Mouse (Mus musculus): ENCODE measurements around the gene Pdzk1ip1.

The Pdzk1ip1 gene

DNA sequence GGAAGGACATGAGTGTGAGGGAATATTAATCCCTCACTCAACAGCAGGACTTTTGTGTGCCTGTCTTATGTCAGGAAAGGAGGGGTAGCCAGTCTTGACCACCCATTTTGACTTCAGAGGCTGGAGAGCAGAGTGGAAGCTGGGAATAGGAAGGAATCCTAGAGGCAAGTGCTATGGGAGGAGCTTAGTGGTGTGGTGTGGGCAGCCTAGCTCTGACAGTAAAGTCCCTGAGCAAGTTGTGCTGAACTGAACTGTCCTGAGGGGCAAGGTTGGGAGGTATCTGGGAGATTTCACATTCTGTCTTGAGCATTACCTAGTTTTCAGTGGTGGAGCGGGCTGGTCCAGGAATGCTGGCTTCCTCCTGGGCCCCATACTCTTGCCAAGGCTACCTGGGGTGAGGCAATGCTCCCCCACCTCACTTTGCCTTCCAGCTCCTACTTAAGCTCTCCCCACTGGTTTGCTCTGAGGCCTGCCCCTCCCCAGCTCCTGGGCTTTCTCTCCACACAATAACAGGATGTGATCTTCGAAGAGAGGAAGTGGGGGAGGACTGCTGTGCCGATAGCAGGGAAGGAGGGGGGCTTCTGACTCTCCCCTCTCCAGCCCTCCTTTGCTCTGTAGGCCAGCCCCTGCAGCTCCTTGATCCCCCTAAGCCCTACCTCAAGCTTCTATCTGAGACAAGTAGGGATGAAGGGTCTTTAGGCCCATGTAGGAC is 13.1 kb upstream of the Pdzk1ip1 start:
- DNase-seq (ENCODE audit: low spot score in 2 of 2), result no peak

DNA sequence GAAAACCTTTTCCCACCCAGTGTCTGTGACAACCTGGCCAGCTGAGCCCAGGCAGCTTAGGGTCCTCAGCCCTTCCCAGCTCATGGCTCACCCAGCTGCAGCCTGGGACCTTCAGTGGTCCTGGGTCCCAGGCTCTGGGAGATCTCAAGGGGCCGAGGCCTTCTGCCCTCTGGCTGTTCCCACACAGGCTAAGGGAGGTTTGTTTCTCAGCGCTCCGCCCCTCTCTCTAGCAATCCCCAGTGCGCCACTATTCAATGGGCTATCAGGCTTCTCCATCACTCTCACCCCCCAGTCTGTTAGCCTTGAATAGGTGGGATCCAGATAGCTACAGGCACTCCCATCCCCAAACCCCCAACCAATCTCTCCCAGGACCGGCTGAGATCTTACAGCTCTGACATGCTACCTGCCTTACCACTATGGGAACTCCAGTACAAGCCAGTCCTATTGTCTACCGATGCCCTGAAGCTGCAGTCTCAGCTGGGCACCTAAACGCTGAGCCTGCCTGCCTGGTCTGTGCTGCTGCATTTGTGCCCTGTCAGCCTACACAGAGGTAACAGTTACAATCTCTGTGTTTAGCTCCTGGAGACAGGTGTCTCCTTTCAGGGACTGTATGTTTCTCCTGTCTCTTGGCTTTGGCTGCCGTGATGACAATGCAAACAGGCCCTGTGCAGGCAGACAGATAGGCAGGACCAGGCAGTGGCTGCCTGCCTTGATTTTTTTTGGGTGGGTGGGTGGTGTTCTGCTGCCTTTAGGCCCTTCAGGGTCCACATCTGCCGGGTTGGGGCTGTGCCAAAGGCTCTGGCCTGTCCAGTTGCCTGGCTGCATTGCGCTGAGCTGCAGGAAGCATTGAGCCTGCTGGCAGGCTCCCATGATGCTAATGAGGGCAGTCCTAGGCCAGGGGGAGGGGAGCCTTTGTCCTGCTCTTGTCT is 9.4 kb upstream of the Pdzk1ip1 start:
- DNase-seq (ENCODE audit: low spot score in 2 of 2), result no peak

- DNase-seq (ENCODE audit: low spot score in 2 of 2), result no peak
Observed at GRCm38 (mm10) chr4:115079821-115080349, 8.6 kb upstream of the Pdzk1ip1 start.

GRCm38 (mm10) chr4:115083031-115083430 is 5.5 kb upstream of the Pdzk1ip1 start:
- no peak for DNase-seq (ENCODE audit: low spot score in 2 of 2)

DNA sequence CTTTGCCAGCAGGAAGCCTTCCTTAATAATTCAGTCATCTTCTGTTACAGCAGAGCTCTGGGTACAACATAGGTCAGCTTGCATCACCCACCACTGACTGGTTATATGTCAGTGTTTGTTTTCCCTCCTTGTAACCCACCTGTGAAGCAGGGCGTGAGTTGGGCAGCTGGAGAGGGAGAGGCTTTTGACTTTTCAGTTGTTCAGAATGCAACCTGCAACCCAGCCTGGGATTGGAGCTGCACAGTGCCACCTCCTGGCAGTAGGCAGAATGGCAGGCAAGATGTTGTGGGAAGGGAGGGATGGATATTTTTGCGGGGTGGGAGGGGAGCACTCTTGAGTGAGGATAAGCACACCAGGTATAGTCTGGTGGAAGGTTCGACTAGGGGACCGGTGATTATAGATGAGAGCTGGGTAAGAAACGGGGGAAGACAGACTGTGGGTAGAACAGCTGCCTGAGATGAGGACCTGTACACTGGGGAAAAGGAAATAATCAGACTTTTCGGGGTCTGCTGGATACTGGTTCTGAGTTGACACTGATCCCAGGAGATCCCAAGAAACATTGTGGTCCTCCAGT is 2.9 kb upstream of the Pdzk1ip1 start:
- no peak for DNase-seq (ENCODE audit: low spot score in 2 of 2)

- DNase-seq (ENCODE audit: low spot score in 2 of 2), result no peak
Observed at GRCm38 (mm10) chr4:115086257-115086656, 2.3 kb upstream of the Pdzk1ip1 start.

DNA sequence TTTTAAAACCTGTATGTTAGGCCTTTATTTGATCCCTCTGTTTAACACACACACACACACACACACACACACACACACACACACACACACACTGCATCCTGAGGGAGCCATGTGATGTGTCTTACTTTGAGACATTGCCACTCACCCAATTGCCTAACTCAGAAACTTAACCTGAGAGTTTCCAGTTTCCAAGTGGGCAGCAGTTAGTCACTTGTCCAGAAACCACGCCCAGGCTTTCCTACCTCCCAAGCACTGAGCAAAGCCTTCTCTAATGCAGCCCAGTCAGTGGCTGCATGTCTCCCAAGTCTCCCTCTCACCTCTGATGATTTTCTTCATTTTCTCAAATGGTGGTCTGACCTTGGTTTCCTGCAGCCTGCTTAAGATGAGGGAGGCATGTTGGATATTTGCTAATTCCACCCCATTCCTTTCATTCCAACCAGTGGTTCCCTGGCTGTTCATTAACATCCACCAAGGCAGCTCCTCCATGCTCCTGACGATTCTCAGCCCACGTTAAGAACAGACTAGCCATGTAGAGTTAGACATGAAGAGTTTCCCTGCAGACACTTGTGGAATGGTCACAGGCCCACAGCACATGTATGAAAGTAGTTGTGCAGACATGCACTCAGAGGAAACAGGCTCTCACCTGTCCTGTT is 1.6 kb upstream of the Pdzk1ip1 start:
- no peak for DNase-seq (ENCODE audit: low spot score in 2 of 2)

DNA sequence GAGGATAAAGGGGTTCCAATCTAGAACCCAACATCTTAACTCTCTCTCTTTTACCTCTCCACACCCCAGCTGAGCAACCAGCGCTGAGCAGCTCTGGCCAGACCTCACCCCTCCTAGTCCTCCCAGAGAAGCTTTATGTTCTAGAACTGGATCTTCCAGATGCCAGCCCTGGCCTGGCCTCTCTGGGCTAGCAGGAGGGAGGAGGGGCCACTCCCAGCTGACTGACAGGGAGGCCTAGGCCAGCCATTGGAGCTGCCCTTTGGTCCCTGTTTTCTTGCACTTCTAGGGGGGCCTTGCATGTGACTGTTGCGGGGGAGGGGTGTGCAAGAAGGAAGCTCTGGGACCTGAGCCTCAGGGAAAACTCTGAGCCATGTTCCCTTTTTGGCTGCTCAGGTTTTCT is 2.1 kb downstream of the Pdzk1ip1 start:
- no peak for DNase-seq (ENCODE audit: low spot score in 2 of 2)

DNA sequence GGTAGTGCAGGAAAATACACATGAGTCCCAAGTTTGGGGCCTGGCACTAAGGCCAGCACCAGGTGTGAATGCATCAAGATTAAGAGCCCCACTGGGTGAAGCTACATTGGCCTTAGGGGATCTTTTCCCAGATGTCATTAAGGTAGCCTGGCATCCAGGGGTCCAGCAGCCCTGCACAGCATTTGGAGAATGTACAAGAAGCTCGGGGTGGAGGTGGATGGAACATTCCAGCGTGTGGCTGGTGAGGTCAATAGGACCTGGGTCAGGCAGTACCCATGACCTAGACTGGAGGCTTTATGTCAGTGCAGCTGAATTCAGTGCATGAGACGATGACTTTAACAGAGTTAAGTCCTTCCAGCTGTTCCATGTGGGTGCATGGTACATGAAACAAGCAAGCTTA is 3.3 kb downstream of the Pdzk1ip1 start:
- DNase-seq (ENCODE audit: low spot score in 2 of 2), result no peak

DNA sequence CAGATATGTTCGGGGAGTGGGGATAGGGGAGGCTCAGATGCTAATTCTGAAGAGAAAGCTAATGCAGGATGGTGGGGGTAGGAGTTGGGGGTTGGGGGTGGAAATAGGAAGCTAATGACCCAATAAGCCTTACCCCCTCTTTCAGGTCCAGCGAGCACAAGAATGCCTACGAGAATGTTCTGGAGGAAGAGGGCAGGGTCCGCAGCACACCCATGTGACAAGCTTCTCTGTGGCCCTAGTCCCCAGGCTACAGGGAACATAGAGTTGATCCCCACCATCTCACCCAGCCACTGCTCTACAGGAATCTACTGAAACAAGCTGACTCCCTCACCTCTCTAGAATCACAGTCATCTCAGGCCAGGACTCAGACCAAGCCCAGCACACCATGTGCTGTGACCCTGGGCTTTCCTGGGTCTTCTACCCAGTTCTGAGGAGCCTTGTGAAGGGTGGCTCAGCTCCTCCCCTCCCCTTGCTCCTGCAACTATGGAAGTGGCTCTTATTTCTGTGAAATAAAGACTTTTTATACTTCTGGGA is 4.9 kb downstream of the Pdzk1ip1 start:
- DNase-seq (ENCODE audit: low spot score in 2 of 2), result no peak

DNA sequence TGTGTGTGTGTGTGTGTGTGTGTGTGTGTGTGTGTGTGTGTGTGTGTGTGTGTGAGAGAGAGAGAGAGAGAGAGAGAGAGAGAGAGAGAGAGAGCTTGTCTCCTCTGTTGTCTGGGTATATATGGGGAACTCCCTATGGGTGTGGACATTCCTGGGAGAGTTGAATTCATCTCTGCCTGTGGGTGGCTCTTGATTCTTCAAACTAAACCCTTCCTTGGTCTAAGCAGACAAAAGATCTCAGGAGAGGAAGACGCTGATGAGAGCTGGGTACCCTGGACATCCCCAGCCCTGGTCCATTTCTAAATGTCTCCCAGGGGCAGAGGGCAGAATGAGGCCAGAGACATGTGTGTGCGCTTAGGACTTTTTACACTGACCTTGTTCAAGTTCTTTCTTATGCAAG is 5.5 kb downstream of the Pdzk1ip1 start:
- no peak for DNase-seq (ENCODE audit: low spot score in 2 of 2)

DNA sequence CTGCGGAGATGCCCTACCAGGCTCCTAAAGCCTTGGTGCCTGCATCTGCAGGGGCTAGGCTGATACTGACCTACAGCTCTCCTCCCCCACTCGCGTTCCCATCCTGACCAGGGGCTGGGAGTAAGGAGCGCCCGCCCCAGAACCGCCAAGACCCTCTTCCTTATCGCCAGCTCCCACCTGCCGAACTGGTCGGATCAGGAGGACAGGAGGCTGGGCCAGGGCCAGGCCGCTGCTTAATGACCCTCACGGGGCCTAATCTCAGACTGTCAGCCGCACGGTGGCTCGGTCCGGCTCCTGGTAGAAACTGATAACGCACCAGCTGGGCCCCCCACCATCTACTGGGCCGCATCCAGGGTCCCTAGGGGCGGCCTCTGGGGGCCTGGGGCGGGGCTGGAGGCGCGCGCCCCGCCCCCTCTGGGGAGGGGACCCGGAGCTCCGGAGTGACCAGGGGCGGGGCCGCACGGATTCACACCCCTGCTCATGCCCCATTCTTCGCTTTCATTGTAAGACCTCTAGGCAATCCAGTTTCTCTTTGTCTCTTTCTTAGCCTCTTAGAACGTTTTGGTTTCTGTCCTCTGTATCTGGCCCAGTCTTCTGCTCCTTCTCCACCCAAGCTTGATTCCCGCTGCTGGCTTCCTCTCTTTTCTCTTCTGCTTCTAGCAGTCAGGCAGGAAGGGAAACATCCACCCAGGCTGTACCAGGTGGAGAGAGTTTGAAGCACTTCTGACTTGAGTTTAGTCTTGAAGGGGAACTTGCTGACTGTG is 7.3 kb downstream of the Pdzk1ip1 start:
- no peak for DNase-seq (ENCODE audit: low spot score in 2 of 2)

GRCm38 (mm10) chr4:115096435-115097145 is 8.1 kb downstream of the Pdzk1ip1 start:
- DNase-seq (ENCODE audit: low spot score in 2 of 2), result no peak

GRCm38 (mm10) chr4:115097146-115097496 is 8.6 kb downstream of the Pdzk1ip1 start:
- DNase-seq (ENCODE audit: low spot score in 2 of 2), result no peak

DNA sequence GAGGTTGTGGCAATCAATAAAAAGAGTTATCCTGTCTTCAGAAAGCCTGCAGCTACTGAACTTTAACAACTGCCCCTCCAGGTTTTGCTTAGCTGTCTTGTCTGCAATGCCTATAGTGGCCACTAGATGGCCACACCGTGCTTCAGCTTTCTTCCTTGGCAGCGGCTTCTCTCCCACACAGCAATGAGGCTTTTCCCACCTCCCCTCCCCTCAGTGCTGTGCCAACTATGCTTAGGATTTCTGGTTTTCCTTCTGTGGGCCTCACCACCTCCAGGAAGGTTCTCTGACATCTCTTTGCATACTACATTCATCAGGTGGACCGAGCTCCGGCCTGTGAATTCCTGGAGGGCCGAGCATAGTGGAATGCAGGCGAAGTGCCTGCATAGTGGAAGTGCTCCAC is 13.2 kb downstream of the Pdzk1ip1 start:
- DNase-seq (ENCODE audit: low spot score in 2 of 2), result peak; percentile 59 to 63

DNA sequence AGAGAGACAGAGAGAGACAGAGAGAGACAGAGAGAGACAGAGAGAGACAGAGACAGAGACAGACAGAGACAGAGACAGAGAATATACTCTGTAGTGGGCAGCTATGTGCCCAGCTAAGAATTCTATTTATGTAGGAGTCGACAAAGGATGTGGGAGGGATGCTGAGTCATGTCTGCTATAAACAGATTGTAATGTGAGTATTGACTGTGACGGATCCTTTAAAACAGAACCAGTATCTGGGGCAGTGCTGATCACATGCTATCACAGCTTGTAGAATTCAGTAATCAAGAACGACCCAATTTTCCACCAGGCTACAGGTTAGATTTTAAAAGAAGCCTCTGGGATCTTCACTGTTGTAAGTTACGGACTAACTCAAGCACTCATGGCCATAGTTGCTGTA is 15.0 kb downstream of the Pdzk1ip1 start:
- peak in 1 of 2 experiments; percentile 34 for DNase-seq (ENCODE audit: low spot score in 2 of 2)

GRCm38 (mm10) chr4:115111167-115111566 is 22.7 kb downstream of the Pdzk1ip1 start:
- no peak for DNase-seq (ENCODE audit: low spot score in 2 of 2)

DNA sequence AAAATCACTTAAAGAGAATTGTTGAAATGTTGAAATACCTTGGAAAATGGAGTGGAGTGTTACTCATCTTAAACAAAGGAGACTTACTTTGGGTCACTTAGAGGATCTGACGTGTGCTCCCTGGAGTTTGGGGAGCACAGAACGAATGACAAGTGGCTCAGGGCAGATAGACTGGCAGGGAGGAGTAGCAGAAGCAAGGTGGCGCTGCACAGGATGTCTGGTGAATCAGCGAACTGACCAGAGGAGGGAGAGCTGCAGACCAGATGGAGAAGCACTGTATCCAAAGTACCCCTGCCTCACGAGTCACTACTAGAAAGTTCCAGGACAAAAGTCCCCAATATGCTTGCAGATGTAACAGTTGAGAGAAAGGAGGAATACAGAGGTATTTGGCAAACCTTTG is 24.8 kb downstream of the Pdzk1ip1 start:
- DNase-seq (ENCODE audit: low spot score in 2 of 2), result no peak

GRCm38 (mm10) chr4:115119642-115120041 is 31.1 kb downstream of the Pdzk1ip1 start:
- no peak for DNase-seq (ENCODE audit: low spot score in 2 of 2)

DNA sequence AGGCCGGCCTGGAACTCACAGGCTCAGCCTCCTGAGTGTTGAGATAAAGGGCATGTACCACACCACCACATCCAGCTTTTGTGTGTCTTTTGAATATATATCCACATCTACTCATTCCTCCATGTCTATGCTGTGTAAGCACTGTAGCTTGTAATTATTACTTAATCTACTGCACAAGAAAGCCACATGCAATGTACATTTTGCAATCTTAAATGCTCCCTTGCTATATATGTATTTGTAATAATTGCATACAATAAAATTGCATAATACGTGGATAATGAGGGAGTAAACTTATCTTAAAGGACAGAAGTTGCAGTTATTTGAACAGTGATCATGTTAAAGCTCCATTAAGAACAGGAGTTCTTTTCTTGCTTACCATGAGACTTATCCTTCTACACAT is 32.7 kb downstream of the Pdzk1ip1 start:
- no peak for DNase-seq (ENCODE audit: low spot score in 2 of 2)
